Mouse (Mus musculus) layer of hippocampus, adult 11-12 months (tissue): Measurements from ENCODE around the gene Rpl37.
"Not testable (repeated sequence)": the region's sequence is repeated elsewhere in the genome, so short reads cannot be mapped to it uniquely, and the experiment has no call there.

Experiments
- DNase-seq: peaks from one replicate; pipeline ENCODE4 v3.0.0; 2022; ENCODE audit warnings: low spot score

Rpl37 gene

DNA sequence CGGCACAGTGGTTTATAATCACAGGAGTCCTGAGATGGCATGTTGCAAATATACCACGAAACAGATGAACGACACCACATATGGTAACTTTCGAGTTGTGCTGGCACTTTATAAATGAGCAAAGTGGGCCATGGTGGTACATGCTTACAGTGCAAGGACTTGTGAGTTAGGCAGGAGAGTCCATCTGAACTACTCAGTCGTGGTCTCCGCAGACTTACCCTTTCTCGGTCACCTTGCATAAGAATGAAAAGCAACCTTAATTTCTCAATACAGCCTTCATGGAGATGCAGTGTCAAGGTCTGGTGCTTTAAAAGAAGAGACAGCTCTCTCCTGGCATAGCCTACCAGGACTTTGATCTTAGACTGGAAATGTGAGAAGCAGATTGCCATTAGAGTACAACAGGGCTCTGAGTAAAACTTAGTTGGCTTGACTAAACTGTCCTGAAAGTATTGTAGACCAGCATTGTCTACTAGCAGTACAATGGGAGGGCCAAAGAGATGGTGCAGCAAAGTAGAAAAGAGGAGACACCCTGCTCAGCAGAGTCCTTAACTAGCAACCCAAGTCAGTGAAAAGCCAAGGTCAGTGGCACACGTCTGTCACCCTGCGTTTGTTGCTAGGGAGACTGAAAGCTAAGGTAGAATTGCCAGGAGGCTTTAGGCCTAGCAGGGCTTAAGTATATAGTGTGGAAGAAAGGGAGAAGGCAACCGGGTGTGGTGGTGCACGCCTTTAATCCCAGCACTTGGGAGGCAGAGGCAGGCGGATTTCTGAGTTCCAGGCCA is 5.3 kb downstream of the Rpl37 start:
- no peak for DNase-seq

GRCm38 (mm10) chr15:5126456-5126855 is 10.0 kb downstream of the Rpl37 start:
- no peak for DNase-seq

DNA sequence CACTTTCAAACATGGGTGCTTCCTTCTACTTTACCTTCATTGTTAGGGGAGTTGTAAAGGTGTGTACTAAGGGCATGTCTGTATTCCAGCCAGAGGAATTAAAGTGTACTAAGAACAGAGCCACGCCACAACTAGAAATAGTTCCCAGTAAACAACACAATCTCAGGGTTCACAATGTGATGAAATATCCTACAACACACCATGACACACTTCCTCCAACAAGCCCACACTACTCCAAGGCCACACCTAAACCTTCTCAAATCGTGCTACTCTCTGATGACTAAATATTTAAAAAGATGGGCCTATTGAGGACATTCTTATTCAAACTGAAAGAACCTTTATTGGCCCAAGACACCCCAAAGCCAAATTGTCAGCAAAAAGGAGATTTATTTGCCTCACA is 11.0 kb downstream of the Rpl37 start:
- DNase-seq = no peak

GRCm38 (mm10) chr15:5128176-5128940 is 11.9 kb downstream of the Rpl37 start:
- DNase-seq = no peak

DNA sequence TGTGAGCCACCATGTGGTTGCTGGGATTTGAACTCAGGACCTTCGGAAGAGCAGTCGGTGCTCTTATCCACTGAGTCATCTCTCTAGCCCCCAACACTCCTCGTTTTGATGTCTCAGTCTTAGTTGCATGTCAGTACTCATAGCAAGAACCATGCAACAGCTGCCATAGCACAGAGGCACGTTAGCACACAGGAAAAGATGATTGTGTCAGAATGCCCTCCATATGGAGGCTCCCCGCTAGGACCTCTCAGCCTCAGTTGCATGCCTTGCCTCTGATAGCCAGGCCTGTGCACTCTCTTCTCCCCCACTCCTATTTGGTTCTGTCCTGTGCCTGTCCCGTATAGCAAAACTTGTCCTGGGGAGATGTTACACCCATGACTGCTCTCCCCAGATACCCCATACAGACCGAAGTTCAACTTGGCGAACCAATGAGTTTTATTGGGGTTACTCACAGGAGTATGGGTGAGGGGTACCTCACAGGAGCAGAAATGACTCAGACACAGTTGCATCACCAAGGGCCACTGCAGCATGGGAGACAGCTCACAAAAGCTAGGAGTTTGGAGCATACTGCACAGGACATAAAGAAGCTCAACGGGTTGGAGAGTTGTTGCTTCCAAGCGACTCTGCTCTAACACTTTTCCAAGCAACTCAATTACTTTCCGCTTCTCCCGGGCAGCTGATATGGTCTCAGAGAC is 12.8 kb downstream of the Rpl37 start:
- no peak for DNase-seq

DNA sequence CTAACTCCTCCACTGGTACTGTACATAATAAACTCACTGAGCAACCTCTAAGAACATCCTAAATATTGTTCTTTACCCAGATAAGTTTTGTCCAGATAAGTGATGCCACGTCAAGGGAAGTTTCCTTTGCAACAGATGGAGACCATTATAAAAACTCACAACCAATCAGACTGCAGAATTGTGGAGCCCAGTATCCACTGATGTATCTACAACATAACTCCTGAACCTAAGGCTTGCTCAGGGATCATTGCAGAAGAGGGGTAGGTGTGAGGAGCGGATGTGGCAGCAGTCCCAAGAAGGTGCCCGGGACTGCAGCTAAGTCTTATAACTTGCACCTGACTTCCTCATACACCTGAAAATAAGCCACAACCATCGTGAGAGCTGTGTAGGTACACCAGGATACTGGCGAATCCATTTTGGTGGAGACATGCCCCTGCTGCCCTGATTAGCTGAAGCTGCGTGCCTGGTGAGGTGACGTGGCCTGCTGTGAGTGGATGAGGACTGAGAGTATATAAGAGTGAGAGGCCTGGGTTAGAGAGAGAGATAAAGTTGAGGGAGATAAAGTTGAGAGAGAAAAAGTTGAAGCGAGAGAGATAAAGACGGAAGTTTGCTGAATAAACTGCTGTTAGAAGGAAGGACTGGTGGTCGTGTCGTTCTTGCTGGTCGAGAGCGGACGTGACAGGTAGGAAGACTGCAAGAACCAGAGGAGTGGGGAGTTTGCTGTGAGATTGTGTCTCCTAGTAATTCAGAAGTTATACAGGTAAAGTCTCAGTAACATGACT is 14.6 kb downstream of the Rpl37 start:
- not testable (repeated sequence) for DNase-seq

DNA sequence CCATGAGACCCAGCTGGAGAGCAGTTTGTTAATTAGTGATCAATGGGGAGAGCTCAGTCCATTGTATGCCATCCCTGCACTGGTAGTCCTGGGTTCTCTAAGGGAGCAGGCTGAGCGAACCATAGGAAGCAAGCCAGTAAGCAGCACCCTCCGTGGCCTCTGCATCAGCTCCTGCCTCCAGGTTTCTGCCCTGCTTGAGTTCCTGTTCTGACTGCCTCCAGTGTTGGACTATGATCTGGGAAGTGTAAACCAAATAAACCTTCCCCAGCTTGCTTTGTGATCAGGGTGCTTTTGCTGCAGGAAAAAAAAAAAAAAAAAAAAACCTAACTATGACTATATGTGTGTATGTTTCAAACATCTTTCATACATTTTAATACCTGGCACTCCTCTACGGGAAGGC is 16.9 kb downstream of the Rpl37 start:
- DNase-seq = no peak

DNA sequence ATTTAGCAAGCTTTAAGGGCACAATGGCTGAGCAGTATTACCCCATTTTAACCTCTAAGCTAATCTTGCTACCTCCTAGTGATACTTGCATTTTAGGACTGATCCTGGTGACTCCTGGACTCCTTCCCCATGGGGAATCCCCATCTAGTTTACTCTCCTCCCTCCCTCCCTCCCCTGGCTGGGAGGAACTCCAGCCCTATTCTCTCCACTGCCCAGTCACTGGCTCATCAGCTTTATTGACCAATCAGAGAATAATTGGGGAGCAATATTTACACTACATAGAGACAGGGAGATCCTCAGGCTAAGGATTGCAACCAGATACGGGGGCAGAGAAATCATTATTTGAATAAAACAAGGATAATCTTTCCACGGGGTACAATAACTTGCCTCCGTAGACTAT is 17.7 kb downstream of the Rpl37 start:
- no peak for DNase-seq

DNA sequence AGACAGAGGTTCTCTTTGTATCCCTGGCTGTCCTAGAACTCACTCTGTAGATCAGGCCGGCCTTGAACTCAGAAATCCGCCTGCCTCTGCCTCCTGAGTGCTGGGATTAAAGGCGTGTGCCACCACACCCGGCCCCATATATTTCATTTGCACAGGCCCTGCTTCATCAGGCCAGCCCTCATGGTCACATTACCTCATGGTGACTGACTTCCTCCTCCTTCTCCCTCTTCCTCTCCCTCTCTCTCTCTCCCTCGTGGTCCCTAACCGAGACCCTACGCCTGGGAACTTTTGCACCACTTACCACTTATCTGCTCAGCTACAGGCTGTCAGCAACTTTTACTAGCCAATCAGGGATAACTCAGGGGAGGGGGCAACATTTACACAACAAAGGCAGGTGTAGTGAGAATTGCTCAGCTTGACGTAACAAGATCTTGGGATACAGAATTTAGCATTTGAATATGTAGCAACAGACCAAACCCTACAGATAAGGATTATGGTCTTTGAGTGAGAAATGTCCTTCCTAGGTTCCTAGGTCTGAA is 18.6 kb downstream of the Rpl37 start:
- DNase-seq = no peak

- no peak for DNase-seq
These were observed 21.8 kb downstream of the Rpl37 start for GRCm38 (mm10) chr15:5138021-5138856.

GRCm38 (mm10) chr15:5139366-5139765 is 22.9 kb downstream of the Rpl37 start:
- DNase-seq = no peak

GRCm38 (mm10) chr15:5139863-5140262 is 23.4 kb downstream of the Rpl37 start:
- DNase-seq = no peak

- DNase-seq = no peak
These were observed 23.9 kb downstream of the Rpl37 start for GRCm38 (mm10) chr15:5140357-5140756.

GRCm38 (mm10) chr15:5142047-5142446 is 25.6 kb downstream of the Rpl37 start:
- no peak for DNase-seq

- no peak for DNase-seq
These were observed 26.3 kb downstream of the Rpl37 start for GRCm38 (mm10) chr15:5142714-5143113.

DNA sequence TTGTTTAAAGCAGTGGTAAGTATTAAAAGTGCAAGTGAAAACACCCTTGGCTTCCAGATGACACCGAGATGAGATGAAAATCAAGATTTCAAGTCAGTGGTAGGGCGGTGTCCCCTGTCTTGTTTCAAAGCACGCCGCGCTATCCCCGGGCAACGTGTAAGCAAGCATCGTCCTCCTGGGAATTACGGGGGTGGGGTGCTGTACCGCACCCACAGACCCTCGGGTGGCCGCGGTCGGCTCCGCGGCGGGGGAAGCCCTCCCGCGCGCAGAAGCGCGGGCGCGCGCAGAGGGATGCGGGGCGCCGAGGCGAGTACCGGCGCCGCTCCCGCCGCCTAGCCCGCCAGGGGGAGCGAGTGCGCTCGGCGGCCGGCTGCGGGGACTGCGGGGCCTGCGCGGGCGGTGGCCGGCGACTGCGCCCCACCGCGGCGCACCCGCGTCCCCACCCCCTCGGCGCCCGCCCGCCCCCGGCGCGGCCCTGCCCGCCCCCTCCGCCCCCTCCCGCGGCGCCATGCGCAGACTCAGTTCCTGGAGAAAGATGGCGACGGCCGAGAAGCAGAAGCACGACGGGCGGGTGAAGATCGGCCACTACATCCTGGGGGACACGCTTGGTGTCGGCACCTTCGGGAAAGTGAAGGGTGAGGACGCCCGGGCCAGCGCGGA is 27.0 kb downstream of the Rpl37 start, which contains the start of gene Prkaa1:
Prkaa1 (plus strand) TSS at position 501 of the 660 bp plus-strand sequence.
- peak; percentile 55 for DNase-seq

DNA sequence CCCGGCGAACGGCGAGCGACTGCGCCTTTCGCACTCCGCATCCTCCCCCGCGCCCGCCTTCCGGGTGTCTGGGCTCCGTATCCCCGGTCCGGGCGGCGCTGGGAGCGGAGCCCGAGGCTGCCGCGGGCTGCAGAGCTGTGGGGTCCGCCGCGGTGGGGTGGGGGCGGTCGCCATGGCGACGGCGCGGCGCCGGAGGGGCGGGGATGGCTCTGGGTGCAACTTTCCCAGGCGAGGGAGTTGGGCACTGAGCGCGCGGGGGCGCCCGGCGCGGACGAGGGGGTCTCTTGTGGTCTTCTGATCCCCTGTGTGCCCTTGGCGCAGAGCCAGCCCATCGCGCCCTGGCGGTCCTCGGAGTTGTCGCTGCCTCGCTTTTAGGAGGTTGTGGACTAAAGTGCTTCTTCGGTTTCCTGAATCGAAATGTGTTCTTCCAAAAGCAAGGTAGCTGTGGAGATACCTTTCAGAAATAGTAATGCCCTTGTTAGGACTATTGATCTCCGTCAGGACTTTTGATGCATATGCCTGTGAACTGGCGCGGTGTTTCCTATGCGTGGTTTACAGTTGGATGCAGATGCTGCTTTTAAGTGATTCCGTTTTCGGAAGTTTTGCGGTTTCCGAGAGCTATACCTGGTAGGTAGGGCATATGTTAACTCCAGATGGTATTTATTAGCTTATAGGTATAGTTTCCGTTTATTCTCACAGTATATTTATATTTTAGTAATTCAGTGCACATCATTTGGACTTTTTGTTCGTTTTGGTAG is 27.8 kb downstream of the Rpl37 start:
- no peak for DNase-seq

DNA sequence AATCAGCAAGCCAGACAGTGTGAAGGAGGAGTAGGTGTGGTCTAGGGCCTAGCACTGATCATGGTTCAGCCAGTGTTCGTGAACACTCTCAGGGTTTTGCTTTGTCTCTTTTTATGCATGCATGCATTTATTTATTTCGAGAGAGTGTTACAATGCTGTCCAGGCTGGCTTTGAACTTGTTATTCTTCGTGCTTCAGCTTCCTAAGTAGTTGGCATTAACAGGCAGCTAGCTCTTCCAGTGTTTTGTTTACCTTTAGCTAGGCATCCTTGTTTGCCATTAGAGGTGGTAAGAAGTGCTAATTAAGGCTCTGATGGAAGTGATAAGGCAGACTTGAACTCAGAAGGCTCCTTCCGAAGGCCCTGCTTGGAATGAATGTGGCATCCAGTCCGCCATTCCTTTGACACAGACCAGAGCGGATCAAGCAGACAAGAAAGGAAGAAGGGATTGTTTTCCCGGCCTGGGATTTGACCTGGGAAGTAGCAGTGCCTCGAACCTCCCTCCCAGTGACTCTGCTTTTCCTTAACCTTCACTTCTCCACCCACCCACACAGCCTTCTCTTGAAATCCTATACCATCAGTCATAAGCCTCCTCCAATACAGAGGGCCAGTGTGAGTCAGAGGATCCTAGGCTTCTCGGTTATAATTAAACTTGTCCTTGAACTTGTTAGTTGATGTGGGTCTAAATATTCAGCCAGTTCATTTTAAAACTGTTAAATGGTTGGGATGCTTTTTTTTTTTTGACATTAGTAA is 28.9 kb downstream of the Rpl37 start:
- DNase-seq = no peak

DNA sequence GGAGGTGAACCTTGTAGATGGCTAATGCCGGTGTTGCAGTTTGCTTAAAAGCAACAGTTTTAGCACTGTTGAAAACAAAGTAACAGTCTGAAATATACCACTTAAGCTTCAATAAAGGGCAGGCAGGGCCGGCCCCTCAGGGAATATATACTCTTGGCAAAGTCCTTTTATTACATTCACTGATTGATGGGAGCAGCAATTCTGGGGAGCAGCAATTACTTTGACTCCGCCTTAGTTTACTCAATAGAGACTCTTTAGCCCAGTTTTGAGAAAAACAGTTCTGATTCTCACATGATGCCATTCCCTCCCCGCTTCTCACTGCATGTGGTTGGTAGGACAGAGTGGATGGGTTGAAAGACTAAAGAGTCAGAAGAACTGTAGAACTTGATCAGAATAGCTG is 32.7 kb downstream of the Rpl37 start:
- no peak for DNase-seq
